Mouse (Mus musculus): ENCODE results near the gene Thap7.

GRCm38 (mm10) chr16:17556180-17556579, 25.2 kb upstream of the Thap7 start:
- TF ChIP-seq CTCF (conservative IDR thresholded peaks at IDR 0.05; ENCODE audit: low read length): no peak
- TF ChIP-seq NANOG (IDR thresholded peaks at IDR 0.05; ENCODE audit: borderline replicate concordance, low read length): no peak
